Mouse (Mus musculus) heart, postnatal 0 days (tissue): ENCODE data around the gene Ldhc.

Experiments used
- CTCF ChIP-seq: IDR thresholded peaks from 2 replicates; pipeline ENCODE4 v1.5.1; 2016; ENCODE audit warnings: antibody characterized with exemption, control low read depth, low read depth
- EP300 ChIP-seq: IDR thresholded peaks from 2 replicates; pipeline ENCODE4 v1.6.1; 2016; ENCODE audit warnings: antibody characterized with exemption, low read depth

- TF ChIP-seq EP300 (no peak), CTCF (no peak)
These were observed 33.8 kb upstream of the Ldhc start for GRCm38 (mm10) chr7:46827046-46827802.
